Mouse (Mus musculus): ENCODE data around the gene Nelfe. TPM values are rescaled to one million over a fixed set of nuclear protein-coding genes. Genes with fewer than 3 reads are reported as not detected.
A peak's percentile ranks its signal among the peaks of the same experiment; 100 is the strongest.

The Nelfe gene
- polyA plus RNA-seq, 2 experiments from 2014 or later: 45.4 to 53.4 TPM

DNA sequence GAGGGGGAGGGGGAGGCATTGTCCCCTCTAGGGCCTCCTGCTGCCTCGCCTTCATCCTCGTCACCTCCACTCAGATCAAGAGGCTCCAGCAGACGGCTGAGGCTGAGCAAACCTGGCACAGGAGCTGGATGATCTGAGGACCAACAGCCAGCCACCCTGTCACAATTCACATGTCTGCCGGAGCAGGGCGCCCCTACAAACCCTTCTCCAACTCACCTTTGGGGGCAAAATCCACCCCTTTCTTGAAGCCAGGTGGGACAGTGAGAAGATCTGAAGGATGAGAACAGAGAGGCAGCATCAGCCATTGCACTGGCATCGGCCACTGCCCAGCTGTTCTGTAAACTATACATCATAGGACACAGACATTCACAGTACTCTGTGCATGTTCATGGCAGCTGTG is 3.0 kb upstream of the Nelfe start:
- no peak for ATAC-seq

DNA sequence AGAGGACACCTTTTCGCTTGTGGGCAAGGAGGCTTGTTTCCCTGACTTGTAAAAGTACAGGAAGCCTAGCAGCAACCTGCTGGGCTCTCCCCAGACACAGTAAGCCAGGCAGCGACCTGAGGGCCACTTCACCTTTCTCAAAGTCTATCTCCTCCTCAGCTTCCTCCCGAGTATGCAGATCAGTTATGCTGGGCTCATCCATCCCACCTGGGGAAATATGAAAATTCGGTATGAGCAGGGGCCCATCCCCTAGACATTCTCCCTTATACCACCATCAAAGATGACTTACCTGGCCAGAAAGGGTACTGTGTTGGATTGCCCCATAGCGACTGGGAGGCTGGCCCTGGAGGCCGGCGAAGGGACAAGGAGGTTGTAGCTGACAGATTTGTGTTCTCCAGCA is 2.6 kb upstream of the Nelfe start:
- no peak for ATAC-seq

DNA sequence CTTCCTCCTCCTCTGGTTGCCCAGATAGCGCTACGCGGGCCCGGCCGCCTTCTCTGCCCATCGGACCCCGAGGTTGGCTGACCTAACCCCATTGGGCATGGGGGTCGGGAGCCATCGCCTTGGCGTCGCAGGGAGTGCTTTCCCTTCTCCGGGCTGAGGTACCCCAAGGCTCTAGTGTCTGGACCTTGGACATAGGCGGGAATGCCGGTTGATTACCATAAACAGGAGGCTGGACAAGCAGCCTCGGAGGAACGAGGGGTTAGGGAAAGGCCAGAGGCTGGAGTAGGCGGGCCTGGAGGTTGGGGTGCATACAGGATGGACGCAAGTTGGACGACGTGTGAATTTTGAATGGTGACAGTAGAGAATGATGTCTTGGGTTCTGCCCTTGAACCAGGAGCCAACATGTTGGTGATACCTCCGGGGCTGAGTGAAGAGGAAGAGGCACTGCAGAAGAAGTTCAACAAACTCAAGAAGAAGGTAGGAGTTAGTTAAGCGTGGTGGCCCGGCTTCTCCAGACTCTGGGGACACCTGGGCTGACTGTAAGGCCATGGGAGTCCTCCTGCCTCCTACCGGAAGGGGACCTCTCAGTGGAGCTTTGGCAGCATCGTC is 430 bp downstream of the Nelfe start:
- ATAC-seq: no peak

DNA sequence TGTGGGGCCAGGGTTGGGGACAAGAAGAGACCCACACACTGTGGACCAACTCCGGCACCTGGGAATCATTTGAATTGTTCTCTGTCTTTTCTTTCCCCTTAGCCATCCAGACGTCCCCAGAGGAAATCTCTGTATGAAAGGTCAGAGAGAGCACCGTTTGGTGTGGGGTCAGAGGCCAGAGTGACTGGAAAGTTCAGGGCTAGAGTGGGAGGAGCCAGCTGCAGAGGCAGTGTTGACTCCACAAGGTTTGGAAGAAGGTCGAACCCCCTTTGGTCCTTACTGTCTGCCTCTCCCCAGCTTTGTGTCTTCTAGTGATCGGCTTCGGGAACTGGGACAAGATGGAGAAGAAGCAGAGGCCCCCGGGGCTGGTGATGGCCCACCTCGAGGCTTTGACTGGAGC is 3.3 kb downstream of the Nelfe start:
- ATAC-seq: no peak

DNA sequence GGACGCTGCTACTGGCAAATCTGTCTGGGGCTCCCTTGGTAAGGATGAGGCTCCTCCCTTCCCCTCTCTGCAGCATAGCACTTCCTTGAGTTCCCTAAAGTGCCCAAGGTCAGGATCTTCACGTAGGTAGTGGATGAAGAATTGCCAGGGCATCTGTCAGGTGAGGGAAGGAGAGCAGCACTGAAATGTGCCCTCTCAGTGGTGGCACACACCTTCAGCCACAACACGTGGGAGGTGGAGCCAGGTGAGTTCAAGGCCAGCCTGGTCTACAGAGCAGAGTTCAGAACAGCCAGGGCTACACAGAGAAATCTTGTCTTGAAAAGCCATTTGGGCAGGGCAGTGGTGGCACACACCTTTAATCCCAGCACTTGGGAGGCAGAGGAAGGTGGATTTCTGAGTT is 4.6 kb downstream of the Nelfe start:
- ATAC-seq: no peak

DNA sequence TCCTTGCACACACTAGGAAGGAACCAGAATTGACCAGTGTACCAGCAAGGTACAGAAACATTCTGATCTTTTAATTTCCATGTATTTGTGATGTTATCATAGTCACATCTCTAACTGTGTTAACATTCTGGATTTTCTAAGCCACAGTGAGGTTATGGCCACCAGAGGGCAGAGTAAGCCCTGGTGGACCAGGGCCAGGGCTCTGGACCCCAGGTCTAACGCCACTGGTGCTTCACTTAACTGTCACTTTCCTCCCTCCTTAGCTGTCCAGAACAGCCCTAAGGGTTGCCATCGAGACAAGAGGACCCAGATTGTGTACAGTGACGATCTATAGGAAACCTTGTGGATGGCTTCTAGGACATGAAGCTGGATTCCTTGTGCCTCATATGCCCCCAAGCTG is 5.6 kb downstream of the Nelfe start:
- no peak for ATAC-seq

DNA sequence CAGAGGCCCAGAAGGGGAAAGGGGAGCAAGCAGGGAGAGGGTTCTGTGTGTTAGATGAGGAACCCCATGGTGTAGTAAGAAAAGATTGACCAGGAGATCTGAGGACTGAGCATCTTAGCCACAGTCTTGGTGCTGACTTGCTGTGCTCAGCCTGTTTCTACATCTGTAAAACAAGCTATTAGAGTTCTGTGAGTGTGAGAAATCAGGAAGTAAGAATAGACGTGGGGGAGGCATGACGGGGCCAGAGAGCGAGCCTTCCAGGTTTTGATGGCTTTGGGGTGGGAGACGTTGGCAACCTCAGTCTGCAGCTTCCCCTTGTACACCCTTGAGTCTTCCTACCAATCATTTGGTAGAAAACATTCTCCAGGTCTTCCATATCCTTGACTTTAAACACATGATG is 8.5 kb downstream of the Nelfe start:
- no peak for ATAC-seq

DNA sequence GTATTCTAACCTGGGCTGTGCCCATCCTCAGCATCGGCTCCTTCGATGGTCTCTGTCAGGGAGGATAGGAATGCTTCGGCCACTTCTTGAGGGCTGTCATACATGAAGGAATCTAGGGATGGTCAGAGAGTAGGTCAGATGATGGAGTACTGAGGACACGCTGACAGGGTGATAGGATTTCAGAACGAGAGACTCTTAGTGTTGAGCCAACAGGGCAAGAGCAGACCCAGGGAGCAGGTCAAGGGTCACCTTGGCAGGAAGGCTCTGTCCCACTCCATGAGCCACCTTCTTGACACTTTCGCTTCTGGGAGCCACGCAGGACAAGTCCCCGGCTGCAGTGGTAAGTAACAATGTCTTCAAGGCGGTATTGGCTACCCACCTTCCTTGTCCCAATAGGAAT is 10.3 kb downstream of the Nelfe start:
- no peak for ATAC-seq

DNA sequence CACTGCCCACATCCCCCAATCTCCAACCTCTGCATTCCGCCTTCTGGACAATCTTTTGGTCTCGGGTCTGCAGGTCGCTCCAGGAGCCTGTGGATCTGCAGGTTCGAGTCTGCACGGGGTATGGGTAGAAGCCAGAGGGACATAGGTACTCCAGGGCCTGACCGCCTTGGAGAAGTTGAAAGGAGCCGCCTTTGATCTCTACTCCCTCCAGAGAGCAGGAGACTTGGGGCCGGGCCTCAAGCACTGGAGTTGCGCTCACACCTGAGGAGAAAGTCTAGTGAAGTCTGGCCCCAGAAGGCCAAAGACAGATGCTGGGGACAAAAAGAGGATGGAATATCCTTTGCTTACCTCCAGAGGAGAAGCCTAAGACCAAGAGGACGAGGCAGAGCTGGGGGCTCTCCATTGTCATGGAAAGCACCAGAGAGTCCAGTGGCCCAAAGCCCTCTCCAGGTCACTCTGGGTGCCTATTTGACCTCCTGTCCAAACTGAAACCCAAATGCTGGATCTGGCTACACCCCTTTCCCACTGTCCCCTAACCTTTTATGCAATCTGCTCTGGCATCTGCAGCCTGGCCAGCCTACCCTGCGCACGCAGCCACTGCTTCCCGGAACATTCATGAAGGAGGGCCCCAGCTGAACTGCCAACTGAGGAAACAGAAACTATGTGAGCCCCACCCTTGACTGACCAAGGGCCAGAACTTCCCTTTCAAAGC is 11.7 kb downstream of the Nelfe start:
- ATAC-seq: no peak

DNA sequence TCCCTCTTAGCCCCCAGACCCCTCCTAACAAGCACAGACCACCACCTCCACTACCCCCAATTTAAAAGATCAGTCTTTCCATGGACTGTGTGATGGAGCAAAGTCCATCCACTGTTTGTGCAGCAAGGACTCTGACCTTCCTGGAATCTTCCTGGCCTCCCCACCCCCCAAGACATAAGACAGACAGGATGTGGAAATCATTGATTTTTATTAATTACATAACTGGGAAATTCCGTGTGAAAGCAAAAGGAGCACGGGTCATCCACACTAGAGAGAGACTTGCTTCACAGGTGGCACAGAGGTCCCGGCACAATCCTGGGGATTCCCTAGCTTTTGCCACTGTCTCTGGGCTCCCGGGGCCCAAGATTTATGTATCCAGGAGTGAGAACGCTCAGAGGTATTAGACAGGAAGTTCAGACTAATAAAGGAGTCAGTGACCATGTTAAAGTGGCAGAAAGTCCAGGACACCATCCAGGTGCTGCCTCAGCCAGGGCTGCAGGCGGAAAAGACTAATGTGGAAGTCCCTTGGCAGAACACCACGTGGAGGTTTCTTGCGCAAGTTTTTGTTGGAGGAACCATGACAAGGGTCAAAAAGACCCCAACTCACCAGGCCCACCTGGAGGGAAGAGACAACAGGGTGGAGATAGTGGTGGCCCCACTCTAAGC is 12.4 kb downstream of the Nelfe start, which contains the start of gene Cfb:
TSS of gene Cfb (minus strand) at position 103 of the 666 bp plus-strand sequence.
- no peak for ATAC-seq

DNA sequence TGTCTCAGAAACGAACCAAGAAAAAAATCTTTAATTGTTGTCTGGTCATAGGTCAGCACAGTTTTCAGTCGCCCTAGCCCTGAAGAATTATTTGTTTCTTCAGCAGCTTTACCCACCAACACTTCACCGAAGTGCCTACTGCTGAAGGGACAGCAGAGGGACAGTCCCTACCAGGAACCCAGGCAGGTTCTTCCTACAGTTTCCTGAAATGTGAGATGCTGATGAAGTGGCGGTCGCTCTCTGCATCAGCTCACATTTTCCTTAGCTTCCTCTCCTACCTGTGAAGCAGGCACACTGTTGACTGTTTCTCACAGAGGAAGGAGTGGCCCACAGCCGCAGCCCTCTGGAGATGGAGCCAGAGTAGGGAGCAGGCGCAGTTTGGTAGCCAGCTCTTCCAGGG is 15.8 kb downstream of the Nelfe start:
- no peak for ATAC-seq

DNA sequence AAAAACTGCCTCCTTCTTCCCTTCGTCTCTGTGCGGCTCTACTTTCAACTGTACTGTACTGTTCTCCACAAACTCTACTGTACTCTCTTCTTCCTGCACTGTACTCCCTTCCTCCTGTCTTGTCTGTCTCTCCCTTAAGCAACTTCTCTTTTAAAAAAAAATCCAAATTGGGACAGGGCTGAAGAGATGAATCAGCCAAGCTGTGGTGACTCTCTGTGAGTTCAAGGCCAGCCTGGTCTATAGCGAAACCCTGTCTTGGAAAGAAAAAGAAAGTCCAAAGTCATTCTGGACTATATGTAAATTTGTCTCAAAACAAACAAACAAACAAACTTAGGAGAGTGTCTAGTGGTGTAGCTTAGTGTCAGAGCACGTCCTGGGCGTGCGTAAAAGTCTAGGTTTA is 24.1 kb downstream of the Nelfe start:
- ATAC-seq: no peak

DNA sequence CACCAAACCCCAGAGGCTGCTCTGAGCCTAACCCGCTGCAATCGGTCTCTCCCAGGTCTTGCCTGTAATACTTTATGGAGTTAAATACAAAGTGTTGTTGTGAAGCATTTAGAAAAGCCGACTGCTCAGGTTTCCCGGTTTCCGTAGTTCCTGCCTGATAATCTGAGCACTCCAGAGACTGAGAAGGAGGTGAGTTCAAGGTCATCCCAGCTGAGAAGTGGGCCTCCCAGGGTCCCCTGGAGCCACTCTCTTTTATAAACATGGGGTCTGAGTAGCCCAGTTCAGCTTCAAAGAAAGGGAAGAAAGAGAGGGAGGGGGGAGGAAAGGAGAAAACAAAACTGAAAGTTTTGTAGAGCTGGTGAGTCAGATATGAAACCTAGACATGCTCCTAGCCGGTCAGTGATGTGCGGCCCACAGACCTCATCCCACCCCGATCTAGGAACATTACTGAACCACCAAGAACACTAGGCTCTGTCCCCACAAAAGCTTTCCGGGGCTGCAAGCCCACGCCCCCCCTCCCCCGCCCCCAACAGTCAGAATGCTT is 29.2 kb downstream of the Nelfe start, which contains the start of gene Zbtb12:
TSS of gene Zbtb12 (plus strand) at position 148 of the 544 bp plus-strand sequence.
- ATAC-seq: peak; percentile 69

DNA sequence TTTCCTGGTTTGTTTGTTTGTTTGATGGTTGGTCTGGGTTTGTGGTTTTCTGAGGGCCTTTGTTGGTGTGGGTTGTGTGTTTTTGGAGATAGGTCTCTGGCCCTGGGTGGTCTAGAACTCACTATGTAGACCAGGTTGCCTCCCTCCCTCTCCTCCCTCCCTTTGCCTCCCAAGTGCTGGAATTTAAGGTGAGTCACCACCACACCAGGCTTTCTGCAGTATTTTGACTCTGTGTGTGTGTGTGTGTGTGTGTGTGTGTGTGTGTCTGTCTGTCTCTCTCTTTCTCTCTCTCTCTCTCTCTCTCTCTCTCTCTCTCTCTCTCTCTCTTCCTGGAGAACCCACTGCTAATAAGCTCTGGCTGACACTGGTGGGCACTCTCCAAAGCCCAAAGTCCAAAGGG is 31.0 kb downstream of the Nelfe start:
- no peak for ATAC-seq

DNA sequence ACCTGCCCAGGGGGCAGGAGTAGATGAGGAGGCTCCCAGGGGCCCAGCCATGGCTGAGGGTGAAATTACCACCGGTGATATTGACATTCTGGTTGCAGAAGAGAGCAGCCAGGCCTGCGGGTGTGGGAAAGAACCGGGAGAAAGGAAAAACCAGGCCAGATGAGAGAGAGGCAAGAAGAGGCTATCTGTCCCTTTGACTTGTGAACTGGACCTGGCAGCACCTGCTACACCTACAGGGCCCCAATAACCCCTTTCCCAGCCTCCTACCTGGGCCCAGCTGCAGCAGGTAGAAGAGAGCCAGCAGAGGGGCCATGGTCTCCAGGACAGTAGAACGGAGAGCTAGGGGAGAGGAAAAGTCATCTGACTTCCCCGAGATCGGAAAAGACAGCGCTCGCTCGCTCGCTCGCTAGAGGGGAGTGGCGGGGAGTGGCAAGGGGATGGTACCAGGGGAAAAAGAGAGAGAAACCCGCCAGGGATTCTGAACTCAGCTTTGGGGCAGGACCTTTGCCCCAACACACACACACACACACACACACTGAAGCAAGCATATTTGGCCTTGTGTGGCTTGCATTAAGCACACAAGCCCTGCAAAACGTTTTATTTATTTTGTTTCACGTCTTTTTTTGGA is 31.6 kb downstream of the Nelfe start, which contains the start of gene Gm20547:
TSS of gene Gm20547 (minus strand) at position 360 of the 628 bp plus-strand sequence.
- ATAC-seq: no peak

DNA sequence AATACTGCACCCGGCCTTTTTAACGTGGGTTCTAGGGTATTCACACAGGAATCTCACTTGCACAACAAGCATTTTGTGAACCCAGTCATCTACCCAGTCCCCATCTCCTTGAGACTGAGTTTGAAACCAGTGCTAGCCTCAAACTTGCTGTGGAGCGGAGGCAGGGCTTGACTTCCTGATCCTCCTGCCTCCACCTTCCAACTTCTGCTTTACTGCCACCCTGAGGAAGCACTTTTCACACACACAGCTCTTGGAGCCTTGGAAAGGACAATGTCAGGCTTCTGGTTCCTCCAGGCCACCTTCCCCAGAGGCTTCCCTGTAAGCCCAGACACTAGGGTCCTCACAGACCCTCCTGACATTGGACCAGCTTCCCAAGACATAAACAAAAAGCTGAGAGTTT is 33.1 kb downstream of the Nelfe start:
- ATAC-seq: no peak

DNA sequence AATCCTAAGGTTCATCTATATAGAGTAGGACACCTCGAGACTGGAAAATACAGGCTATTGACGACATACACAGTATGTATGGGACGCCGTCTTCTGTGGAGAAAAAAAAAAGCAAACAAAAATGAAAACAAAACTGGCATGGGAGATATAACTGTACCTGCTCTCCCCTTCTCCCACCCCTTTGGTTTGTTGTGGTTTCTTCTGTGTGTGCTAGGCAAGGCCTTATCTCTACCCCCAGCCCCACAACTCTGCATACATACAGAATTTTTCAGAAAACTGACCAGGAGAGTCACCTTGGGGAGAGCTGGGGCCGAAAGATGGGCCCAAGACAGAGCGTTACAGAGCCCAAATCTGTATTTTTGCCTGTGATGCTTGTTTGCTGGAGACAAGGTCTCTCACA is 34.5 kb downstream of the Nelfe start:
- ATAC-seq: no peak

DNA sequence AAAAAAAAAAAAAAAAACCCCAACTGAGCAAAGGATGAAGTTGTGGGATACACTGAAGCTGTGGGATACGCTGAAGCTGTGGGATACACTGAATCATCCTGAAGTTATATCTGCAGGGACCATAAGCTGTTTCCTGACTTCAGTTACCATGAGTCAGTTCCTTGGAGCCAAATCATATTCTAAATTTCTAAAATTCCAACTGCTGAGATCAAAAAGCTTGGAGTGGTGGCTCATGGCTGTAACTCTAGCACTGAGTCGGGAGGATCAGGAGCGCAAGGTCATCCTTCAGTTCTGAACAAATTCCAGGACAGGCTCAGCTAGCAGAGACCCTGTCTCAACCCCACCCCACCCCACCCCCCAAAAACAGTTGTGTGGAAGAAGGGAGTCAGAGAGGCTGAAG is 35.4 kb downstream of the Nelfe start:
- ATAC-seq: no peak

DNA sequence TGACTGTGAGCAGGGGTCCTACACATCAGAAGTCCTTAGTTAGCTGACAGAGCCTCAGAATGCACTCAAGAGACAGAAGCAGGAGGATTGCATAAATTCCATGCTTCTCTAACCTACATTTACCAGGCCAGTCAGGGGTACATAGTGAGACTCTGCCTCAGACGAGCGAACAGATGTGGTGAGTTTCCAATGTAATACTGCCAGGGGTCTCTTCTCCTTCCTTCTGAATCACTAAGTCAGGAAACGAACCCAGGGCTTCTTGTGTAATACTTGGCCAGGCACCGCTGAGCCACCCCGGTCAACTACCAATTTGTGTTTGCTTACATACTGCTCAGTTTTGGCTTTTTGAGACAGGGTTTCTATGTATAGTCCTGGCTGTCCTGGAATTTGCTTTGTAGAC is 37.8 kb downstream of the Nelfe start:
- ATAC-seq: no peak

DNA sequence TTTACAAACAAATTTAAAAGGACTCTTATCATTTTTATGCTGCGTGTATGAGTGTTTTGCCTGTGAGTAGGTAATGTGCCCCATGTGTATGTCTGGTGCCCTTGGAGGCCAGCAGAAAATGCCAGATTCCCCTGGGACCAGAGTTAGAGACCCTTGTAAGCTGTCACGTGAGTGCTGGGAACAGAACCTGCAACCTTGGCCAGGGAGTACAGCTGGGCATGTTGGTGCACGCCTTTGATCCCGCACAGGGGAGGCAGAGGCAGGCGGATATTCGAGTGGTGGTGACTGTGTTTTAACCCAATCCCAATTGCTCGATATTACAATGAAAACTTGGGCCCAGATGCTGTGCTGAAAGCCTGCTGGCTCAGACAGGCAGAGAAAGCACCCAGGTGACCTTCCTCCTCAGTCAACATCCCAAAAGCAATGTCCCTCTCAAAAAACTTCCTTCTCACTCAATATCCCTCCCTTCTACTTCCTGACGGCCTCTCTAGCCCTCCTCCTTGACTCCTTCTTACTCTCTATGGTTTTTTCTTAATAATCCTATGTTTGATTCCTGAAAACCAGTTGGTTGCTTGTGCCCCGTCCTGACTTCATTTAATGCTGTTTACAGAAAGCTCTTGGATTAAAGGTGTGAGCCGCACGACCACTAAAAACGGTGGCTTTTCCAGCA is 40.0 kb downstream of the Nelfe start:
- ATAC-seq: no peak

DNA sequence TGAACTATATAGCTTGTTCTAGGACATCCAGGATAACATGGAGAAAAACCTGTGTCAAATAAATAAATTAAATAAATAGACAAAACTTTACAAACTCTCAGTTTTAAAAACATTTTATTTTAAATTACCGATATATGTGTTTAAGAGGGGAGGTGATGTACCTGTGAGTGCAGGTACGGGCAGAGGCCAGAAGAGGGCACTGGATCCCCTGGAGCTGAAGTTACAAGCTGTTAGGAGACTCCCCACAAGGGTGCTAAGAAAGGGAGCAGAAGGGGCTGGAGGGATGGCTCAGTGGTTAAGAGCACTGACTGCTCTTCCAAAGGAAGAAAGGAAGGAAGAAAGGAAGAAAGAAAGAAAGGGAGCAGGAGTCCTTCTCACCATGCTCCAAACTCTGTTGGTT is 41.2 kb downstream of the Nelfe start:
- ATAC-seq: no peak

DNA sequence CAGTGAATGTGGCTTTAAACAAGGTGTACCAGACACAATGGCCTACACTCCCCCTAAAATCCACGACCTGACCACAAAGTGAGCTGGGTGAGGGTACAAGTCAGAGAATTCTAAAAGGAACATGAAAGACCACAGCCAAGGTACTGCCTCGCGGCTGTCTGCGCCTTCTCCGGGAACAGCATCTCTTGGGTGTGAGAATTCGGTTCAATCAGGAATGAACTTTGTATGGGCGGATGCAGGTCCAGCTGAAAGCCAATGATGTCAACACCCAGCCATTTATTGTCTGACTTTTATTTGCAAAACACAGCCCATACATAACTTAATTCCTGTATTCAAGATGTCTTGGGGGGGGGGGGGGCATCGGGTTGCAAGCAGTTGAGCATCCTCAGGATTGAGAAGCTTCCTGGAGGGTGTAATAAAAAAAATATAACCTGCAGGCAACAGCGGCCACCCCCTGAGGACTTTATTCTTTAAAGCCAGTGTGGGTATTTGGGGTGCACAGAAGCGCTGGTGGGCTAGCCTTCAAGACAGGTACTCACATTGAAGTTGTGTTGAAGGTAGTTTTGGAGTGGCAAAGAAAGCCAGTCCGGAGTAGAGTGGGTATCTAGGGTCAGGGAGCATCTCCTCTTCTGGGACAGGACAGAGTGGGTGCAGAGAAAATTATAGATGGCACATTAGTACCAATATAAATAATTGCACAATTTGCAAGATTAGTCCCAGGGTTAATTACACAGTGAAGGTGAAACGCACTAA is 43.1 kb downstream of the Nelfe start:
- ATAC-seq: no peak
